Mouse (Mus musculus): Measurements from ENCODE around the gene Ppp1r14c. TPM values are rescaled to one million over a fixed set of nuclear protein-coding genes. Genes with fewer than 3 reads are reported as not detected.
A peak's percentile ranks its signal among the peaks of the same experiment; 100 is the strongest.

Gene Ppp1r14c
- polyA plus RNA-seq, 1 experiment, result 0.32 TPM

- H3K79me3 ChIP-seq (ENCODE audit: low read depth), result no peaks in the 10 kb centered on the region
- no peaks in the 10 kb centered on the region for H3K79me2 ChIP-seq (ENCODE audit: control insufficient read depth, insufficient read depth)
- H3K36me3 ChIP-seq (ENCODE audit: control insufficient read depth, insufficient read depth), result no peaks in the 10 kb centered on the region
- no peaks in the 10 kb centered on the region for H3K27me3 ChIP-seq (ENCODE audit: control insufficient read depth, insufficient read depth, insufficient read length)
- no peak for TF ChIP-seq MAX (IDR thresholded peaks at IDR 0.05)
- no peak for TF ChIP-seq FOSL1 (IDR thresholded peaks at IDR 0.05; ENCODE audit: insufficient read depth, low read length, poor library complexity, severe bottlenecking)
- TF ChIP-seq MYOG (IDR thresholded peaks at IDR 0.05; ENCODE audit: control insufficient read depth, extremely low read depth, insufficient read length), result no peak
- TF ChIP-seq USF1 (IDR thresholded peaks at IDR 0.05; ENCODE audit: low read depth), result peak; percentile 63
- no peak for TF ChIP-seq CEBPB (IDR thresholded peaks at IDR 0.05; ENCODE audit: low read depth)
- peak; percentile 77 for TF ChIP-seq MYOD1 (IDR thresholded peaks at IDR 0.05; ENCODE audit: control insufficient read depth, insufficient read length, low read depth)
- H3ac ChIP-seq (ENCODE audit: control insufficient read depth, insufficient read length, low read depth), result no peak overlapping the region
- H3K4me3 ChIP-seq (ENCODE audit: insufficient read depth, poor library complexity, severe bottlenecking), result no peak overlapping the region
These were observed 29.0 kb upstream of the Ppp1r14c start for GRCm38 (mm10) chr10:3336729-3337329.

- Histone ChIP-seq H3K79me3 (ENCODE audit: low read depth) (no peaks in the 10 kb centered on the region), H3ac (ENCODE audit: control insufficient read depth, insufficient read length, low read depth) (no peak overlapping the region), H3K27me3 (ENCODE audit: control insufficient read depth, insufficient read depth, insufficient read length) (no peaks in the 10 kb centered on the region), H3K79me2 (ENCODE audit: control insufficient read depth, insufficient read depth) (no peaks in the 10 kb centered on the region), H3K36me3 (ENCODE audit: control insufficient read depth, insufficient read depth) (no peaks in the 10 kb centered on the region), H3K4me3 (ENCODE audit: insufficient read depth, poor library complexity, severe bottlenecking) (no peak overlapping the region)
- TF ChIP-seq MYOD1 (IDR thresholded peaks at IDR 0.05; ENCODE audit: control insufficient read depth, insufficient read length, low read depth) (no peak), MYOG (IDR thresholded peaks at IDR 0.05; ENCODE audit: control insufficient read depth, extremely low read depth, insufficient read length) (no peak), CTCF (IDR thresholded peaks at IDR 0.05; ENCODE audit: control insufficient read depth, insufficient read depth, insufficient read length) (no peak), FOSL1 (IDR thresholded peaks at IDR 0.05; ENCODE audit: insufficient read depth, low read length, poor library complexity, severe bottlenecking) (no peak), CEBPB (IDR thresholded peaks at IDR 0.05; ENCODE audit: low read depth) (no peak)
These were observed 28.4 kb upstream of the Ppp1r14c start for GRCm38 (mm10) chr10:3337330-3337901.

- no peak for TF ChIP-seq CEBPB (IDR thresholded peaks at IDR 0.05; ENCODE audit: low read depth)
- no peaks in the 10 kb centered on the region for H3K36me3 ChIP-seq (ENCODE audit: control insufficient read depth, insufficient read depth)
- H3K4me3 ChIP-seq (ENCODE audit: insufficient read depth, poor library complexity, severe bottlenecking), result no peak overlapping the region
- H3K27me3 ChIP-seq (ENCODE audit: control insufficient read depth, insufficient read depth, insufficient read length), result no peaks in the 10 kb centered on the region
- H3ac ChIP-seq (ENCODE audit: control insufficient read depth, insufficient read length, low read depth), result no peak overlapping the region
- H3K79me3 ChIP-seq (ENCODE audit: low read depth), result no peaks in the 10 kb centered on the region
- H3K79me2 ChIP-seq (ENCODE audit: control insufficient read depth, insufficient read depth), result no peaks in the 10 kb centered on the region
These were observed 20.2 kb upstream of the Ppp1r14c start for GRCm38 (mm10) chr10:3345706-3346105.

GRCm38 (mm10) chr10:3359531-3359930 lies 6.3 kb upstream of the Ppp1r14c start:
- no peaks in the 10 kb centered on the region for H3K36me3 ChIP-seq (ENCODE audit: control insufficient read depth, insufficient read depth)
- no peak for TF ChIP-seq CEBPB (IDR thresholded peaks at IDR 0.05; ENCODE audit: low read depth)
- no peak for TF ChIP-seq MYOG (IDR thresholded peaks at IDR 0.05; ENCODE audit: control insufficient read depth, extremely low read depth, insufficient read length)
- no peak for TF ChIP-seq CTCF (IDR thresholded peaks at IDR 0.05; ENCODE audit: control insufficient read depth, insufficient read depth, insufficient read length)
- TF ChIP-seq FOSL1 (IDR thresholded peaks at IDR 0.05; ENCODE audit: insufficient read depth, low read length, poor library complexity, severe bottlenecking), result no peak
- TF ChIP-seq USF1 (IDR thresholded peaks at IDR 0.05; ENCODE audit: low read depth), result no peak
- no peak for TF ChIP-seq MAX (IDR thresholded peaks at IDR 0.05)
- TF ChIP-seq MYOD1 (IDR thresholded peaks at IDR 0.05; ENCODE audit: control insufficient read depth, insufficient read length, low read depth), result no peak
- H3K79me2 ChIP-seq (ENCODE audit: control insufficient read depth, insufficient read depth), result no peaks in the 10 kb centered on the region
- H3ac ChIP-seq (ENCODE audit: control insufficient read depth, insufficient read length, low read depth), result no peak overlapping the region
- H3K79me3 ChIP-seq (ENCODE audit: low read depth), result no peaks in the 10 kb centered on the region
- no peak overlapping the region for H3K4me3 ChIP-seq (ENCODE audit: insufficient read depth, poor library complexity, severe bottlenecking)
- H3K27me3 ChIP-seq (ENCODE audit: control insufficient read depth, insufficient read depth, insufficient read length), result no peaks in the 10 kb centered on the region

GRCm38 (mm10) chr10:3365671-3366035 lies 204 bp upstream of the Ppp1r14c start:
- TF ChIP-seq MYOG (IDR thresholded peaks at IDR 0.05; ENCODE audit: control insufficient read depth, extremely low read depth, insufficient read length) (no peak), USF1 (IDR thresholded peaks at IDR 0.05; ENCODE audit: low read depth) (no peak), CEBPB (IDR thresholded peaks at IDR 0.05; ENCODE audit: low read depth) (no peak), CTCF (IDR thresholded peaks at IDR 0.05; ENCODE audit: control insufficient read depth, insufficient read depth, insufficient read length) (no peak), FOSL1 (IDR thresholded peaks at IDR 0.05; ENCODE audit: insufficient read depth, low read length, poor library complexity, severe bottlenecking) (no peak), MAX (IDR thresholded peaks at IDR 0.05) (no peak), MYOD1 (IDR thresholded peaks at IDR 0.05; ENCODE audit: control insufficient read depth, insufficient read length, low read depth) (no peak)
- Histone ChIP-seq H3K79me3 (ENCODE audit: low read depth) (no peaks in the 10 kb centered on the region), H3K79me2 (ENCODE audit: control insufficient read depth, insufficient read depth) (no peaks in the 10 kb centered on the region), H3K27me3 (ENCODE audit: control insufficient read depth, insufficient read depth, insufficient read length) (no peaks in the 10 kb centered on the region), H3ac (ENCODE audit: control insufficient read depth, insufficient read length, low read depth) (no peak overlapping the region), H3K36me3 (ENCODE audit: control insufficient read depth, insufficient read depth) (no peaks in the 10 kb centered on the region), H3K4me3 (ENCODE audit: insufficient read depth, poor library complexity, severe bottlenecking) (no peak overlapping the region)

GRCm38 (mm10) chr10:3366870-3367431 lies 1.1 kb downstream of the Ppp1r14c start:
- no peak overlapping the region for H3ac ChIP-seq (ENCODE audit: control insufficient read depth, insufficient read length, low read depth)
- TF ChIP-seq USF1 (IDR thresholded peaks at IDR 0.05; ENCODE audit: low read depth) (no peak), MYOG (IDR thresholded peaks at IDR 0.05; ENCODE audit: control insufficient read depth, extremely low read depth, insufficient read length) (no peak), MAX (IDR thresholded peaks at IDR 0.05) (no peak), CEBPB (IDR thresholded peaks at IDR 0.05; ENCODE audit: low read depth) (no peak), FOSL1 (IDR thresholded peaks at IDR 0.05; ENCODE audit: insufficient read depth, low read length, poor library complexity, severe bottlenecking) (no peak), MYOD1 (IDR thresholded peaks at IDR 0.05; ENCODE audit: control insufficient read depth, insufficient read length, low read depth) (no peak), CTCF (IDR thresholded peaks at IDR 0.05; ENCODE audit: control insufficient read depth, insufficient read depth, insufficient read length) (no peak)
- no peaks in the 10 kb centered on the region for H3K79me3 ChIP-seq (ENCODE audit: low read depth)
- H3K27me3 ChIP-seq (ENCODE audit: control insufficient read depth, insufficient read depth, insufficient read length), result no peaks in the 10 kb centered on the region
- H3K4me3 ChIP-seq (ENCODE audit: insufficient read depth, poor library complexity, severe bottlenecking), result peak overlapping the region; percentile 14
- no peaks in the 10 kb centered on the region for H3K79me2 ChIP-seq (ENCODE audit: control insufficient read depth, insufficient read depth)
- no peaks in the 10 kb centered on the region for H3K36me3 ChIP-seq (ENCODE audit: control insufficient read depth, insufficient read depth)

All from C2C12 (cell line).